Mouse (Mus musculus) limb, embryonic 10.5 days (tissue): ENCODE measurements around the gene Plin3. TPM values are rescaled to one million over a fixed set of nuclear protein-coding genes. Genes with fewer than 3 reads are reported as not detected.

ENCODE experiments used
- DNase-seq: peaks from one replicate; pipeline ENCODE4 v3.0.0-alpha.2; 2017; ENCODE audit warnings: low spot score
- H3K27ac ChIP-seq: fragments of 300-500 bp; sonication (generic); 2 replicates; pipeline ENCODE4 v1.5.1; 2016; ENCODE audit warnings: mild to moderate bottlenecking
- H3K27me3 ChIP-seq: fragments of 300-500 bp; sonication (generic); 2 replicates; pipeline ENCODE4 v1.6.1; 2016; ENCODE audit warnings: low read depth, mild to moderate bottlenecking; ENCODE audit not compliant: poor library complexity, severe bottlenecking
- H3K36me3 ChIP-seq: fragments of 300-500 bp; sonication (generic); 2 replicates; pipeline ENCODE4 v1.6.1; 2016; ENCODE audit warnings: mild to moderate bottlenecking, moderate library complexity
- H3K4me1 ChIP-seq: fragments of 300-500 bp; sonication (generic); 2 replicates; pipeline ENCODE4 v1.6.1; 2016
- H3K4me3 ChIP-seq: fragments of 300-500 bp; sonication (generic); 2 replicates; pipeline ENCODE4 v1.5.1; 2016; ENCODE audit warnings: mild to moderate bottlenecking, moderate library complexity
- H3K9me3 ChIP-seq: fragments of 300-500 bp; sonication (generic); replicated peaks from 2 replicates; pipeline ENCODE4 v1.6.1; 2016; ENCODE audit warnings: mild to moderate bottlenecking
- WGBS: fragments of 180-500 bp; shearing (Covaris S2); methylation state at CpG from one replicate; pipeline ENCODE4 v1.1.7; 2016; 5-methylcytosine and 5-hydroxymethylcytosine counted together
- polyA plus RNA-seq: library from polyadenylated mRNA; unstranded; fragments of >200 nt; fragmentation: Nextera tagmentation; extraction: Ambion mirVana; gene quantifications from 2 replicates; pipeline ENCODE4 v1.2.1, GENCODE M21; 2016

Plin3 gene
- polyA plus RNA-seq, 1 experiment from 2014 or later, result 89.7 TPM

GRCm38 (mm10) chr17:56293291-56293690 lies 618 bp upstream of the Plin3 start:
- H3K27ac ChIP-seq, result peak overlapping the region; percentile 89; the same call in 1 of the 2 replicates
- no peaks in the 10 kb centered on the region for H3K9me3 ChIP-seq
- H3K36me3 ChIP-seq, result no peaks in the 10 kb centered on the region
- H3K4me3 ChIP-seq, result no peak overlapping the region
- DNase-seq, result no peak
- 63% methylated on average over 1 of the region's 1 CpGs for WGBS
- H3K4me1 ChIP-seq, result peaks cover 44% of the 10 kb centered on the region
- no peaks in the 10 kb centered on the region for H3K27me3 ChIP-seq

- 78% methylated on average over 7 of the region's 7 CpGs for WGBS
- Histone ChIP-seq H3K27me3 (no peaks in the 10 kb centered on the region), H3K4me1 (peaks cover 52% of the 10 kb centered on the region), H3K4me3 (peak overlapping the region; percentile 61), H3K9me3 (no peaks in the 10 kb centered on the region), H3K27ac (peak overlapping the region; percentile 89), H3K36me3 (peaks cover 7% of the 10 kb centered on the region)
- DNase-seq, result no peak
Observed at GRCm38 (mm10) chr17:56291826-56292475, 722 bp downstream of the Plin3 start.

DNA sequence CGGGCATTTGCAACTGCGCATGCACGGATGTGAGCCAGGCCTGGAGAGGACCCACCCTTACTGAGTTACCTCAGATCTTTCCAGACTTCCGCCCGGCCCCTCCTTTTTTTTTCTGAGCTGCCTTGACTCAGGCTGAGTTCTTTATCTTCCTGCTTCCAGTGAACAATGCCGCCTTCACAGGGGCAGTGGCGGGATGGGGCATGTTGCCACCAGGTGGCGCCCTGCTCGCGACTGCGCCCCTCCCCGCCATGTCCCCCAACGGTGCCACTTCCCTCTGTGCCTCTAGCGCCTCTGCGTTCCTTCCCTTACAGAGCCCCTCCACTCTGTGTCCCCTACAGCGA lies 1.5 kb downstream of the Plin3 start:
- DNase-seq, result peak; percentile 94
- H3K27ac ChIP-seq, result peak overlapping the region; percentile 89
- H3K4me3 ChIP-seq, result peak overlapping the region; percentile 61
- no peaks in the 10 kb centered on the region for H3K27me3 ChIP-seq
- WGBS, result 2% methylated on average over 16 of the region's 16 CpGs
- H3K9me3 ChIP-seq, result no peaks in the 10 kb centered on the region
- peaks cover 15% of the 10 kb centered on the region for H3K36me3 ChIP-seq
- H3K4me1 ChIP-seq, result peaks cover 52% of the 10 kb centered on the region

DNA sequence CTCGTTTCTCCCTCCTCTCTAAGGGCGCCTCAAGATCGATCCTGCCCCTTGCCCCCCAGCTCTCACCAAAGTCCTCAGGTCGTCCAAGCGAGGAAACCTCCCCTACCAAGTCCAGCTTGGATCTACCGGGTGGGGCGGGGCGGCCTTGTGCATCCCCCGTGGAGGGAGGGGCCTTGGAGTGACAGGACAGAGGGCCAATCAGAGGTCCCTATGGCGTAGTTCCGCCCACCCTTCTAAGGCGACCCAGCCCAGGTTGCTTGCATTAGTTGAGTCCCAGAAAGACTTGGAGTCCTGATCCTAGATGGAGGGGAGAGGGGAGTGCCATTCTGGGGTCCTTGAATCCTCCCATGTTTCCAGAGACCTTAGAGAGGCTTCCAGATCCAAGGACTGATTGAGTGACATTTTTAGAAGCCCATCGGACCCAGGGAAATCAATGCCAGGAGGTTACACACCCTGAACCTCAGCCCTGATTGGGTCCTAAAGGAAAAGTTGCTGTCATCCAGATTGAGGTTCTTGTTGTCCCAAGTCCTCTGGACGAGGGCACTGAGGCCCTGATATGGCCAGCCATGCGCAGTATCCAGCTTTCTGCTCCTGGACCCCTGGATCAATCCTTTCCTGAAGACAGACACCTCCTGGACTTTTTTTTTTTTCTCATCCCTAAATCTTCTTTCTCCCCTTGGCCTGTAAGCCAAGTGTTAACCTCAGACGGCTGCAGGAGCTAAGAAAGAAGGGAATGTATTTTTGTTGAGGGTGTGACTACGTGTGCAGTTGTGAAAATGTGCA lies 2.1 kb downstream of the Plin3 start:
- H3K27ac ChIP-seq, result peak overlapping the region; percentile 89
- no peaks in the 10 kb centered on the region for H3K9me3 ChIP-seq
- peak; percentile 97 for DNase-seq
- WGBS, result 4% methylated on average over 17 of the region's 17 CpGs
- H3K36me3 ChIP-seq, result peaks cover 21% of the 10 kb centered on the region
- H3K4me1 ChIP-seq, result peaks cover 52% of the 10 kb centered on the region
- H3K27me3 ChIP-seq, result no peaks in the 10 kb centered on the region
- H3K4me3 ChIP-seq, result peak overlapping the region; percentile 61

DNA sequence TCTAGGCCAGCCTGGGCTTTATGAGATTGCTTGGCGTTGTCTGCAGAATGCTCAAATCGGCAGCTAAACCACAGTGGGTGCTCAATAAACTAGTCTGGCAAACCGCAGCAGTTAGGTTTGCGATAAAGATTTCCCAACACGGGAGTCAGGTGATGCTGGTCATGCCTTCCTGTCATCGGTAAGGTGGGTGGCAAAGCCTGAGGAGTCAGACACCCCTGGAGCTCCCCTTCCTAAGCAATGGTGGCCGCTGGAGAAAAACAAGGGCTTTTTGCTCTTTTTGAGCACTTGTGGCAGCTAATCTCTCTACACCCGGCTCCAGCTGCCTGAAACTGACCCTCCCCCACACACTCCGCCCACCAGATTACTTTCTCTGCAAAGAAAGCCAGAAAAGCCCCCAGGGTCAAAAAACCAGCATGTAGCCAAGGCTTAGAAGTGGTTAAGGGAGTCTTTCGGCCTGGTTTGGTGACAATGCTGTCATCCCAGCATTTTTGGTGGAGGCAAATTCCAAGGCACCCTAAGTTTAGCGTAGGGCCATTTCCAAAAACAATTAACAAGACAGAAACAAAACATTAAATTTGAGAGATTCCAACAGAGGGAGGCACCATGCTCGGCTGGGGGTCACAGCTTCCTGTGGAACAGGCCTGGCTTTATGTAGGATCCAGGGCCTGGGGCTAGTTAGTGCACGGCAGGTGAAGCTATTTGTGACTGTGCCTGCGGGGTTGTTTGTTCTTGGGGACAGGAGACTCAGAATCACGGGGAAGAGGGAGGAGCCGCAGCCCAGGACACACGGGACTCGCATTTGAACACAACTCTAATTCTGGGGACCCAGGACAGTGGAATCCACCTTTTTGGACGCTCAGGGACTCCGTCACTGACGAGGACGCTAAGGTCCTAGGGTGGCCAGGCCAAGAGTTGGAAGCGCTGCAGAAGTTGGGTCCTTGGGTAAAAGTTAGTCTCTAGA lies 3.0 kb downstream of the Plin3 start:
- peak; percentile 81 for DNase-seq
- no peaks in the 10 kb centered on the region for H3K27me3 ChIP-seq
- peaks cover 52% of the 10 kb centered on the region for H3K4me1 ChIP-seq
- no peaks in the 10 kb centered on the region for H3K9me3 ChIP-seq
- H3K4me3 ChIP-seq, result peak overlapping the region; percentile 61
- H3K27ac ChIP-seq, result peak overlapping the region; percentile 89
- WGBS, result 1% methylated on average over 23 of the region's 23 CpGs
- H3K36me3 ChIP-seq, result peaks cover 30% of the 10 kb centered on the region

DNA sequence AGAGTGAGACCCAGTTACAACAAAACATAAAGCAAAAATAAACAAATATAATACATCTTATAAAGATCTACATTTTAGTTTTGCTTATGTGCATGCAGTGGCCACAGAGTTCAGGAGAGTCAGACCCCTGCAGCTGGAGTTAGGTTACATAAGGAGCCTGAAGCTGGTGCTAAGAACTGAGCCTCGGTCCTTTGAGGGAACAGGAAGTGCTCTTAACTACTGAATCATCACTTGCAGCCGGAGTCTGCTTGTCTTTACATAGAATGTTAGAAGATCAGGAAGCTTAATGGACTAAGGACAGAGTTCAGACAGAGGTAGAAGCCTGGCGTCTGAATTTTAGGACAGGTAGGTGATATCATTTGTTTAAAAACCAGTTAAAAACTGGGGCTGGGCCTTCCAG lies 3.8 kb downstream of the Plin3 start:
- H3K4me3 ChIP-seq, result peak overlapping the region; percentile 61
- peaks cover 52% of the 10 kb centered on the region for H3K4me1 ChIP-seq
- no peaks in the 10 kb centered on the region for H3K27me3 ChIP-seq
- 42% methylated on average over 3 of the region's 3 CpGs for WGBS
- DNase-seq, result no peak
- peak overlapping the region; percentile 89 for H3K27ac ChIP-seq
- H3K36me3 ChIP-seq, result peaks cover 38% of the 10 kb centered on the region
- no peaks in the 10 kb centered on the region for H3K9me3 ChIP-seq

DNA sequence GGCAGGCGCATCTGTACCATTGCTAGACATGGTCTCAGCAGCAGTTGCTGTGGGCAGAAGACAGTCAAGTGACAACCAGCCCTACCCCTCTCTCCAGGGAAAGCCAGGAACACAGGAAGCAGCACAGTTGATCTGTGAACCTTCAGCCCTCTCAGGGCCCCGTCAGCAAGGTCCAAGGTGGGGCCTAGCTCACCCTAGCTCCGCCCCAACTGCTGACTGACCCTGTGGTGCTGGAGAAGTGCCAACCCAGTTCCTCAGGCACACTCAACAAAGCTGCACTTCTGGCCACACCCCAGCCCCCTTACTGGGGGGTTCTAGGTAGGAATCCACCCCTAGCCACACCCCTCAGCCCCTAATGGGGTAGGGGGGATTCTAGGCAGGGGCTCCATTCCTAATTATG lies 4.8 kb downstream of the Plin3 start:
- 62% methylated on average over 3 of the region's 3 CpGs for WGBS
- H3K27me3 ChIP-seq, result no peaks in the 10 kb centered on the region
- H3K4me1 ChIP-seq, result peaks cover 51% of the 10 kb centered on the region
- peaks cover 47% of the 10 kb centered on the region for H3K36me3 ChIP-seq
- no peak overlapping the region; the same call in 1 of the 2 replicates for H3K4me3 ChIP-seq
- no peak for DNase-seq
- peak overlapping the region; percentile 89 for H3K27ac ChIP-seq
- no peaks in the 10 kb centered on the region for H3K9me3 ChIP-seq

DNA sequence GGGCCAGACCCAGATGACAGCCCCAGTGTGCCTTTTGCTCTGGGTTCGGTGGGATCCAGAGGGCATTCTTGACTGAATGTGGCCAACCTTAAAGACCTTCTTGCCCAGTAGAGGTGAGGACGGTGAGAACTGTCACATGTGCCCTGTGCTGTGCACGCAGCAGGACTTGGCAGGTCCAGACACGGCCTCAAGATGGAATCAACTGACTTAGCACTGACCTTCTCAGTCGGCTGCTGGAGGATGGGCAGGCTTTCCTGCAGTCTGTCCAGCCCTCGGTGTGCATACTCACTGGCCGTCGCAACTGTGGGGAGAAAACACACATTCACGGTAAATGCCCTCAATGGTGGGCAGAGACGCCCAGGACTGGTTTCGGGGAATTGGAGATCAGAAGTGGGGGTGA lies 6.7 kb downstream of the Plin3 start:
- Histone ChIP-seq H3K27me3 (no peaks in the 10 kb centered on the region), H3K36me3 (peaks cover 62% of the 10 kb centered on the region), H3K9me3 (no peaks in the 10 kb centered on the region), H3K27ac (no peak overlapping the region), H3K4me3 (no peak overlapping the region), H3K4me1 (peaks cover 36% of the 10 kb centered on the region)
- no peak for DNase-seq
- WGBS, result 97% methylated on average over 11 of the region's 11 CpGs

- H3K36me3 ChIP-seq, result peaks cover 86% of the 10 kb centered on the region
- H3K27ac ChIP-seq, result no peak overlapping the region
- H3K27me3 ChIP-seq, result no peaks in the 10 kb centered on the region
- H3K9me3 ChIP-seq, result no peaks in the 10 kb centered on the region
- no peak overlapping the region for H3K4me3 ChIP-seq
- DNase-seq, result no peak
- 92% methylated on average over 8 of the region's 8 CpGs for WGBS
- peaks cover 19% of the 10 kb centered on the region for H3K4me1 ChIP-seq
Observed at GRCm38 (mm10) chr17:56283316-56283715, 9.4 kb downstream of the Plin3 start.

DNA sequence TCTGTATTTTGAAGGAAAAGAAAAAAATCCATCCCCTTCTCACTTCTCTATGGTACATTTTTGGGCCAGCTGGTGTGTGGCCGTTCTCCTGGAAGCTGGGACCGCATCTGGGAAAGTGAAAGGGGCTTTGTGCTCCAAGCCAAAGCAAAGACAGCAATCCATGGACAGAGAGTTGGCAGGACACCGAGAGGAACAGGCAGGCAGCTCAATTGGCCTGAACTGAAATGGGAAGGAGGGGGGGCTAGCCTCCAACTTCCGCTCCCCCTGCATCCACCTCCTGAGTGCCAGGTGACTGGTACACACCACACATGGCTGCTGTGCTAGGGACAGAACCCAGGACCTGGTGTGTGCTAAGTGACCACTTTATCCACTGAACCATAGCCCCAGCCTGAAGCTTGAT lies 9.9 kb downstream of the Plin3 start:
- WGBS, result 93% methylated on average over 4 of the region's 4 CpGs
- no peak overlapping the region for H3K4me3 ChIP-seq
- H3K36me3 ChIP-seq, result peaks cover 86% of the 10 kb centered on the region
- no peaks in the 10 kb centered on the region for H3K9me3 ChIP-seq
- peaks cover 14% of the 10 kb centered on the region for H3K4me1 ChIP-seq
- no peak overlapping the region for H3K27ac ChIP-seq
- H3K27me3 ChIP-seq, result no peaks in the 10 kb centered on the region
- DNase-seq, result no peak

DNA sequence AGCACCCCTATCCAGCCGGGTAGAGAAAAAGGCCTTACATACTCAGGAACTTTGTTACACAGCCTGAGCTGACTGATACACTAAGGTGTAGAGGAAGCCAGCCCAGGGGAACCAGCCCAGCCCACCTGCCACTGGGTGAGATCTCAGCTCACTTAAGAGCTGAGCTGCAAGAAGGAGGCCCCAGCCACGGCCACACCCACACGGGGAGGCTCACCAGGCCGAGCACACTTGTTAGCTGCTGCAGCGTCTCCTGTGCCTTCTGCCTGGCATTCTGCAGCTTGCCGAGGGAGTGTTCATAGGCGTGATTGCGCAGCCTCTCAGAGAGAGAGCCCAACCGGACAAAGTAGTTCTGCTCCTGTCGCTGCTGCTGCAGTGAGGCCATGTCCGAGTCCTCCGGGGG lies 11.5 kb downstream of the Plin3 start:
- WGBS, result 91% methylated on average over 12 of the region's 12 CpGs
- H3K27ac ChIP-seq, result no peak overlapping the region
- H3K4me1 ChIP-seq, result peaks cover 26% of the 10 kb centered on the region
- no peak overlapping the region for H3K4me3 ChIP-seq
- H3K36me3 ChIP-seq, result peaks cover 72% of the 10 kb centered on the region
- no peaks in the 10 kb centered on the region for H3K27me3 ChIP-seq
- no peaks in the 10 kb centered on the region for H3K9me3 ChIP-seq
- no peak for DNase-seq

GRCm38 (mm10) chr17:56279481-56280155 lies 13.1 kb downstream of the Plin3 start:
- peaks cover 56% of the 10 kb centered on the region for H3K36me3 ChIP-seq
- DNase-seq, result no peak
- peaks cover 32% of the 10 kb centered on the region for H3K4me1 ChIP-seq
- H3K27ac ChIP-seq, result no peak overlapping the region
- no peaks in the 10 kb centered on the region for H3K27me3 ChIP-seq
- H3K9me3 ChIP-seq, result no peaks in the 10 kb centered on the region
- no peak overlapping the region for H3K4me3 ChIP-seq
- 91% methylated on average over 12 of the region's 12 CpGs for WGBS
